Mouse (Mus musculus) thymus, postnatal 10 days (tissue): Measurements from ENCODE around the gene Spp1.
"Not testable (repeated sequence)": the region's sequence is repeated elsewhere in the genome, so short reads cannot be mapped to it uniquely, and the experiment has no call there.

Experiments
- DNase-seq, 2 experiments: peaks; one replicate each; pipeline ENCODE4 v3.0.0; 2021; ENCODE audit warnings: low spot score in 2 of 2

Gene Spp1

GRCm38 (mm10) chr5:104433968-104434565 lies 851 bp upstream of the Spp1 start:
- no peak for DNase-seq

GRCm38 (mm10) chr5:104436406-104437076 lies 1.6 kb downstream of the Spp1 start:
- DNase-seq, result no peak

- no peak for DNase-seq
Measured at GRCm38 (mm10) chr5:104442396-104442795, 7.5 kb downstream of the Spp1 start.

GRCm38 (mm10) chr5:104442850-104443249 lies 7.9 kb downstream of the Spp1 start:
- no peak for DNase-seq

- DNase-seq, result no peak
Measured at GRCm38 (mm10) chr5:104446156-104446555, 11.2 kb downstream of the Spp1 start.

GRCm38 (mm10) chr5:104448346-104448745 lies 13.4 kb downstream of the Spp1 start:
- not testable (repeated sequence) for DNase-seq

- DNase-seq, result no peak
Measured at GRCm38 (mm10) chr5:104449491-104449890, 14.6 kb downstream of the Spp1 start.

GRCm38 (mm10) chr5:104453075-104453474 lies 18.2 kb downstream of the Spp1 start:
- DNase-seq, result no peak

GRCm38 (mm10) chr5:104454564-104454963 lies 19.6 kb downstream of the Spp1 start:
- DNase-seq, result no peak

- no peak for DNase-seq
Measured at GRCm38 (mm10) chr5:104458832-104459705, 24.2 kb downstream of the Spp1 start, which contains the start of gene Pkd2. Gene Pkd2, plus strand, starts transcription at chr5:104459450.

GRCm38 (mm10) chr5:104459706-104460455 lies 25.0 kb downstream of the Spp1 start:
- DNase-seq, result no peak

- no peak for DNase-seq
Measured at GRCm38 (mm10) chr5:104460456-104460838, 25.5 kb downstream of the Spp1 start.

GRCm38 (mm10) chr5:104460856-104461255 lies 25.9 kb downstream of the Spp1 start:
- no peak for DNase-seq

- DNase-seq, result no peak
Measured at GRCm38 (mm10) chr5:104465279-104465678, 30.4 kb downstream of the Spp1 start.

- no peak for DNase-seq
Measured at GRCm38 (mm10) chr5:104465731-104466130, 30.8 kb downstream of the Spp1 start.

GRCm38 (mm10) chr5:104466816-104467215 lies 31.9 kb downstream of the Spp1 start:
- DNase-seq, result no peak

GRCm38 (mm10) chr5:104468586-104468985 lies 33.7 kb downstream of the Spp1 start:
- no peak for DNase-seq

GRCm38 (mm10) chr5:104470981-104471391 lies 36.1 kb downstream of the Spp1 start:
- no peak for DNase-seq

- peak in 1 of 2 experiments; percentile 7 for DNase-seq
Measured at GRCm38 (mm10) chr5:104472371-104472770, 37.5 kb downstream of the Spp1 start.

- no peak for DNase-seq
Measured at GRCm38 (mm10) chr5:104480367-104480766, 45.4 kb downstream of the Spp1 start.

- no peak for DNase-seq
Measured at GRCm38 (mm10) chr5:104482856-104483255, 47.9 kb downstream of the Spp1 start.
